8 mouse cellular contexts compared by ENCODE assay signal in genomic region chr17:47140241-47140968, GRCm38 (mm10).
DNase-seq lines count a peak whose midpoint lies in the region; ATAC-seq and TF ChIP-seq lines count a peak whose summit lies in the region.

No protein-coding gene starts in this region.

- no peak for TF ChIP-seq POLR2A in bone marrow macrophage, adult 2 months (IDR thresholded peaks at IDR 0.05; ENCODE audit: borderline replicate concordance, low read depth, low read length)

- H3K27ac ChIP-seq in bone marrow macrophage, adult 2 months (ENCODE audit: insufficient read depth, low read depth, low read length) = peak overlapping the region; percentile 62
- H3K27ac ChIP-seq in forebrain, embryonic 14.5 days (ENCODE audit: low read depth, low read length) = peak overlapping the region; percentile 97
- H3K27ac ChIP-seq in hindbrain, postnatal 0 days = peak overlapping the region; percentile 94
- H3K27ac ChIP-seq in liver, embryonic 14.5 days = no peak overlapping the region
- peak overlapping the region; percentile 99 for H3K27ac ChIP-seq in neural tube, embryonic 13.5 days (replicated peaks)

- peak overlapping the region; percentile 89 for H3K4me3 ChIP-seq in bone marrow macrophage, adult 2 months (ENCODE audit: insufficient read depth, low read length)
- peak overlapping the region; percentile 45 for H3K4me3 ChIP-seq in forebrain, embryonic 14.5 days (ENCODE audit: low read depth, low read length)
- peak overlapping the region; percentile 59 for H3K4me3 ChIP-seq in hindbrain, postnatal 0 days (ENCODE audit: low read length)
- H3K4me3 ChIP-seq in liver, embryonic 14.5 days (ENCODE audit: insufficient read depth in 1 of 2, low read depth in 2 of 2, low read length in 2 of 2) = peak overlapping the region; percentile 57 to 67
- H3K4me3 ChIP-seq in neural tube, embryonic 13.5 days = peak overlapping the region; percentile 71

- no peak for TF ChIP-seq CTCF in bone marrow macrophage, adult 2 months (IDR thresholded peaks at IDR 0.05; ENCODE audit: low read depth, low read length)
- no peak for TF ChIP-seq CTCF in hindbrain, postnatal 0 days (IDR thresholded peaks at IDR 0.05; ENCODE audit: low read depth)
- TF ChIP-seq CTCF in liver, embryonic 14.5 days (IDR thresholded peaks at IDR 0.05; ENCODE audit: low read depth) = no peak

- TF ChIP-seq EP300 in liver, embryonic 14.5 days (IDR thresholded peaks at IDR 0.05; ENCODE audit: low read depth) = no peak

- peak overlapping the region; percentile 84 for H3K9ac ChIP-seq in forebrain, embryonic 14.5 days (ENCODE audit: low read length)
- peak overlapping the region; percentile 76 for H3K9ac ChIP-seq in hindbrain, postnatal 0 days (replicated peaks; ENCODE audit: low read length)
- peak overlapping the region; percentile 21; the same call in 1 of the 2 replicates for H3K9ac ChIP-seq in liver, embryonic 14.5 days (replicated peaks)
- peak overlapping the region; percentile 97 for H3K9ac ChIP-seq in neural tube, embryonic 13.5 days

- H3K36me3 ChIP-seq in forebrain, embryonic 14.5 days (ENCODE audit: control insufficient read depth, insufficient read depth, low read length) = no peaks in the 10 kb centered on the region
- H3K36me3 ChIP-seq in hindbrain, postnatal 0 days (ENCODE audit: insufficient read depth, low read length) = no peaks in the 10 kb centered on the region
- no peaks in the 10 kb centered on the region for H3K36me3 ChIP-seq in liver, embryonic 14.5 days (replicated peaks; ENCODE audit: control insufficient read depth, insufficient read depth, low read depth)
- H3K36me3 ChIP-seq in neural tube, embryonic 13.5 days = no peaks in the 10 kb centered on the region

- no peaks in the 10 kb centered on the region for H3K9me3 ChIP-seq in forebrain, embryonic 14.5 days (replicated peaks; ENCODE audit: control insufficient read depth, low read length)
- H3K9me3 ChIP-seq in hindbrain, postnatal 0 days (ENCODE audit: low read length) = no peaks in the 10 kb centered on the region
- no peaks in the 10 kb centered on the region for H3K9me3 ChIP-seq in liver, embryonic 14.5 days (ENCODE audit: control insufficient read depth, low read length)
- H3K9me3 ChIP-seq in neural tube, embryonic 13.5 days = no peaks in the 10 kb centered on the region

- peak; percentile 69 for DNase-seq in ovary, adult 18-20 months (ENCODE audit: low spot score)
- DNase-seq in ovary, postnatal 10 days (ENCODE audit: low spot score) = no peak
- peak; percentile 88 for DNase-seq in forebrain, embryonic 14.5 days (ENCODE audit: low spot score)
- peak; percentile 79 for DNase-seq in hindbrain, postnatal 0 days (ENCODE audit: low spot score)
- DNase-seq in liver, embryonic 14.5 days (ENCODE audit: low read depth in 3 of 3, low spot score in 3 of 3) = no peak
- peak; percentile 78 for DNase-seq in thymus, postnatal 25 days

- ATAC-seq in forebrain, embryonic 14.5 days = peak; percentile 50
- peak; percentile 47 for ATAC-seq in hindbrain, postnatal 0 days
- peak; percentile 34; the same call in 1 of the 2 replicates for ATAC-seq in liver, embryonic 14.5 days (ENCODE audit: insufficient read depth)
- peak; percentile 72 for ATAC-seq in neural tube, embryonic 13.5 days (ENCODE audit: low read depth)

- peak overlapping the region; percentile 70 for H3K4me2 ChIP-seq in forebrain, embryonic 14.5 days (ENCODE audit: low read length)
- peak overlapping the region; percentile 84 for H3K4me2 ChIP-seq in hindbrain, postnatal 0 days (ENCODE audit: low read depth, low read length)
- H3K4me2 ChIP-seq in liver, embryonic 14.5 days (ENCODE audit: low read depth) = peak overlapping the region; percentile 77
- H3K4me2 ChIP-seq in neural tube, embryonic 13.5 days = peak overlapping the region; percentile 85

- WGBS in forebrain, embryonic 14.5 days = under 1% methylated on average over 51 of the region's 53 CpGs
- WGBS in hindbrain, postnatal 0 days = 1% methylated on average over 52 of the region's 53 CpGs
- WGBS in liver, embryonic 14.5 days (ENCODE audit: insufficient replicate concordance) = 0% methylated on average over 47 of the region's 53 CpGs
- under 1% methylated on average over 36 of the region's 53 CpGs for WGBS in neural tube, embryonic 13.5 days

- peaks cover 27% of the 10 kb centered on the region for H3K4me1 ChIP-seq in bone marrow macrophage, adult 2 months (ENCODE audit: control insufficient read depth, insufficient read depth, low read length)
- H3K4me1 ChIP-seq in forebrain, embryonic 14.5 days (ENCODE audit: control insufficient read depth, insufficient read depth, low read length) = peaks cover 33% of the 10 kb centered on the region
- H3K4me1 ChIP-seq in hindbrain, postnatal 0 days (ENCODE audit: insufficient read depth, low read length) = peaks cover 20% of the 10 kb centered on the region; the same call in 1 of the 2 replicates
- H3K4me1 ChIP-seq in liver, embryonic 14.5 days (replicated peaks; ENCODE audit: control insufficient read depth in 2 of 2, insufficient read depth in 2 of 2, low read length in 1 of 2) = peaks cover 0 to 5% of the 10 kb centered on the region in 2 experiments; a peak in 1 of 4 replicates
- peaks cover 51% of the 10 kb centered on the region for H3K4me1 ChIP-seq in neural tube, embryonic 13.5 days (replicated peaks)

- H3K27me3 ChIP-seq in forebrain, embryonic 14.5 days (replicated peaks; ENCODE audit: control insufficient read depth, insufficient read depth, low read length) = no peaks in the 10 kb centered on the region
- H3K27me3 ChIP-seq in hindbrain, postnatal 0 days (ENCODE audit: insufficient read depth, low read length) = no peaks in the 10 kb centered on the region
- H3K27me3 ChIP-seq in liver, embryonic 14.5 days (ENCODE audit: control insufficient read depth, insufficient read depth, low read length) = peaks cover 32% of the 10 kb centered on the region
- no peaks in the 10 kb centered on the region for H3K27me3 ChIP-seq in neural tube, embryonic 13.5 days

Comparison
In these comparisons a context has a peak if more than half of its experiments do, and no peak if none do; other contexts are left out.
1. DNase-seq: peak in ovary, adult 18-20 months (single experiment), forebrain, embryonic 14.5 days (single experiment), hindbrain, postnatal 0 days (single experiment) and thymus, postnatal 25 days (single experiment); none in ovary, postnatal 10 days (single experiment) and liver, embryonic 14.5 days (0 of 3).
2. H3K9ac ChIP-seq: peak in every context shown above with its lines; median percentile 97 in neural tube, embryonic 13.5 days; 84 in forebrain, embryonic 14.5 days; 76 in hindbrain, postnatal 0 days; 21 in liver, embryonic 14.5 days.
3. Peak in every context shown above with its lines, with median percentiles within 50 percentile points of each other: H3K4me3 ChIP-seq, ATAC-seq and H3K4me2 ChIP-seq.